ENCODE assay signal across 29 mouse cellular contexts in genomic region chr8:119646846-119647245, GRCm38 (mm10). TPM values are rescaled to one million over a fixed set of nuclear protein-coding genes. Genes with fewer than 3 reads are reported as not detected.
A peak's percentile ranks its signal among the peaks of the same experiment; 100 is the strongest.
DNase-seq lines count a peak whose midpoint lies in the region; ATAC-seq and TF ChIP-seq lines count a peak whose summit lies in the region.
"Had no signal": no experiment of that assay in that cellular context is flagged by ENCODE, and none has a peak within 500 bp of the region (broad histone marks: within the 10 kb centered on the region; RNA-seq: fewer than 3 reads in every experiment).

No protein-coding gene starts in this region.

- 82% methylated on average over 7 of the region's 7 CpGs for WGBS in intestine, postnatal 0 days
- 82% methylated on average over 7 of the region's 7 CpGs for WGBS in intestine, embryonic 15.5 days

- no peak overlapping the region for H3K4me3 ChIP-seq in intestine, postnatal 0 days (ENCODE audit: low read depth, low read length)
- no peak overlapping the region for H3K4me3 ChIP-seq in intestine, embryonic 15.5 days (replicated peaks)
- H3K4me3 ChIP-seq in E14TG2a.4 (replicated peaks; ENCODE audit: low read length) (no peak overlapping the region), MEL (ENCODE audit: control insufficient read depth in 1 of 2, insufficient read depth in 1 of 2, low read depth in 2 of 2, low read length in 2 of 2) (no peak overlapping the region)
- H3K4me3 ChIP-seq: embryonic facial prominence, embryonic 10.5 days; embryonic facial prominence, embryonic 12.5 days; forebrain, embryonic 13.5 days; forebrain, embryonic 15.5 days had no signal

- no peaks in the 10 kb centered on the region for H3K9me3 ChIP-seq in intestine, postnatal 0 days (ENCODE audit: control insufficient read depth)
- no peaks in the 10 kb centered on the region for H3K9me3 ChIP-seq in intestine, embryonic 15.5 days
- H3K9me3 ChIP-seq in E14TG2a.4 (ENCODE audit: low read length) (peaks cover 11% of the 10 kb centered on the region), MEL (replicated peaks; ENCODE audit: insufficient read depth, low read length) (no peaks in the 10 kb centered on the region)
- H3K9me3 ChIP-seq: embryonic facial prominence, embryonic 12.5 days; forebrain, embryonic 15.5 days had no signal

- no peaks in the 10 kb centered on the region for H3K79me2 ChIP-seq in MEL (ENCODE audit: control insufficient read depth, insufficient read depth, low read length, poor library complexity)

- H3K36me3 ChIP-seq in intestine, postnatal 0 days (ENCODE audit: control insufficient read depth, insufficient read depth) = no peaks in the 10 kb centered on the region
- no peaks in the 10 kb centered on the region for H3K36me3 ChIP-seq in intestine, embryonic 15.5 days
- no peaks in the 10 kb centered on the region for H3K36me3 ChIP-seq in E14TG2a.4 (ENCODE audit: insufficient read depth, low read length)
- H3K36me3 ChIP-seq in MEL (ENCODE audit: control insufficient read depth in 1 of 2, insufficient read depth in 2 of 2, low read length in 2 of 2) = no peaks in the 10 kb centered on the region
- H3K36me3 ChIP-seq: embryonic facial prominence, embryonic 10.5 days; embryonic facial prominence, embryonic 12.5 days; forebrain, embryonic 15.5 days; G1E had no signal

- H3K4me1 ChIP-seq in intestine, postnatal 0 days (replicated peaks; ENCODE audit: control insufficient read depth, insufficient read depth, low read length) = no peaks in the 10 kb centered on the region
- H3K4me1 ChIP-seq in intestine, embryonic 15.5 days (replicated peaks) = no peaks in the 10 kb centered on the region; the same call in 1 of the 2 replicates
- peaks cover 4% of the 10 kb centered on the region; the same call in 1 of the 2 replicates for H3K4me1 ChIP-seq in E14TG2a.4 (replicated peaks; ENCODE audit: low read depth, low read length)
- H3K4me1 ChIP-seq in MEL (ENCODE audit: control insufficient read depth in 1 of 2, insufficient read depth in 2 of 2, low read length in 2 of 2) = no peaks in the 10 kb centered on the region
- H3K4me1 ChIP-seq: forebrain, embryonic 13.5 days; forebrain, embryonic 15.5 days had no signal

- no peak overlapping the region for H3K4me2 ChIP-seq in intestine, postnatal 0 days (replicated peaks; ENCODE audit: low read depth)
- H3K4me2 ChIP-seq in intestine, embryonic 15.5 days (replicated peaks) = no peak overlapping the region
- H3K4me2 ChIP-seq: embryonic facial prominence, embryonic 12.5 days; forebrain, embryonic 13.5 days; forebrain, embryonic 15.5 days had no signal

- intact Hi-C loops in left cerebral cortex, postnatal 4 days (cut with DNase I) = no loop called here

- TF ChIP-seq POLR2A in MEL (IDR thresholded peaks at IDR 0.05; ENCODE audit: control insufficient read depth in 1 of 2, insufficient read depth in 1 of 2, low read depth in 1 of 2, low read length in 2 of 2, poor library complexity in 1 of 2) = no peak

- no peak for TF ChIP-seq EP300 in MEL (IDR thresholded peaks at IDR 0.05; ENCODE audit: low read depth in 1 of 2, low read length in 2 of 2)

- TF ChIP-seq CTCF in intestine, postnatal 0 days (IDR thresholded peaks at IDR 0.05; ENCODE audit: low read depth) = peak; percentile 13; the same call in 1 of the 2 replicates
- TF ChIP-seq CTCF in E14TG2a.4 (conservative IDR thresholded peaks at IDR 0.05; ENCODE audit: low read length) (0 out of 2 replicates have a peak, but pooled peaks have one; percentile 5), MEL (IDR thresholded peaks at IDR 0.05 in 2 of 3, conservative IDR thresholded peaks at IDR 0.05 in 1 of 3; ENCODE audit: control insufficient read depth in 1 of 3, insufficient read depth in 1 of 3, low read depth in 2 of 3, low read length in 3 of 3, poor library complexity in 1 of 3, severe bottlenecking in 1 of 3) (no peak)

- no peaks in the 10 kb centered on the region for H3K27me3 ChIP-seq in intestine, postnatal 0 days (replicated peaks; ENCODE audit: control insufficient read depth, insufficient read depth, low read length)
- H3K27me3 ChIP-seq in intestine, embryonic 15.5 days (replicated peaks) = no peaks in the 10 kb centered on the region
- H3K27me3 ChIP-seq in E14TG2a.4 (ENCODE audit: insufficient read depth, low read length) (peaks cover 38% of the 10 kb centered on the region), MEL (ENCODE audit: control insufficient read depth in 1 of 2, insufficient read depth in 2 of 2, low read length in 2 of 2) (0 out of 4 replicates have a peak, but pooled peaks cover 0 to 2% of the 10 kb centered on the region in 2 experiments)
- H3K27me3 ChIP-seq: embryonic facial prominence, embryonic 12.5 days; forebrain, embryonic 13.5 days; forebrain, embryonic 15.5 days had no signal

- no peak overlapping the region for H3K27ac ChIP-seq in intestine, postnatal 0 days (ENCODE audit: low read depth, low read length)
- H3K27ac ChIP-seq in intestine, embryonic 15.5 days = no peak overlapping the region
- no peak overlapping the region for H3K27ac ChIP-seq in MEL (ENCODE audit: control insufficient read depth, low read depth, low read length)
- H3K27ac ChIP-seq: embryonic facial prominence, embryonic 10.5 days; embryonic facial prominence, embryonic 12.5 days; forebrain, embryonic 13.5 days; forebrain, embryonic 15.5 days had no signal

- DNase-seq in MEL (ENCODE audit: low read depth, low spot score) (no peak), ZHBTc4 (ENCODE audit: low read depth, low spot score) (peak; percentile 33)
- no peak for DNase-seq in right cerebral cortex, postnatal 10 days (ENCODE audit: low spot score in 2 of 2)
- DNase-seq in left cerebral cortex, postnatal 4 days = no peak
- DNase-seq: adrenal gland, adult 8-10 months; adrenal gland, postnatal 14 days; adrenal gland, postnatal 36 days; B cell, adult 2 months; cerebellum, adult 11-12 months; cerebellum, adult 2 months; cerebellum, adult 9-10 months; cerebellum, postnatal 10 days; cerebellum, postnatal 25 days; forebrain, postnatal 0 days had no signal

- no peak for TF ChIP-seq RAD21 in MEL (IDR thresholded peaks at IDR 0.05; ENCODE audit: low read depth, low read length)

- H3K9ac ChIP-seq in intestine, postnatal 0 days (ENCODE audit: low read depth, low read length) = no peak overlapping the region
- H3K9ac ChIP-seq in intestine, embryonic 15.5 days = no peak overlapping the region
- no peak overlapping the region for H3K9ac ChIP-seq in MEL (ENCODE audit: control insufficient read depth, low read depth, low read length, poor library complexity, severe bottlenecking)
- H3K9ac ChIP-seq: embryonic facial prominence, embryonic 12.5 days; forebrain, embryonic 13.5 days; forebrain, embryonic 15.5 days; forebrain, postnatal 0 days had no signal

- no peak for ATAC-seq in intestine, postnatal 0 days
- no peak for ATAC-seq in intestine, embryonic 15.5 days
- no peak for ATAC-seq in megakaryocyte-erythroid progenitor cell, adult 5-6 weeks (replicated peaks; ENCODE audit: low FRiP score, low TSS enrichment, poor library complexity, severe bottlenecking)
- ATAC-seq: activated CD4-positive, CD25-positive, alpha-beta regulatory T cell, adult 4 months; CD4-positive, CD25-positive, alpha-beta regulatory T cell, adult 4 months; forebrain, embryonic 13.5 days; forebrain, embryonic 15.5 days; forebrain, postnatal 0 days; Patski had no signal

RNA-seq across cellular contexts. Expression of gene Kcng4, which starts 11.4 kb away (rescaled TPM):
- 0.34 and 0.51 TPM in 2 replicates for polyA plus RNA-seq in intestine, postnatal 0 days (2015; fragmentation: Nextera tagmentation; extraction: Ambion mirVana)
- 0.04 and 0.13 TPM in 2 replicates for polyA plus RNA-seq in intestine, embryonic 15.5 days (2015; fragmentation: Nextera tagmentation; extraction: Ambion mirVana)
- total RNA-seq in MEL (2012; rRNA removed) = not detected in 2 replicates
- not detected for polyA plus RNA-seq in MEL (2012; ENCODE audit: insufficient read depth in 1 of 2, insufficient read length in 2 of 2, low read depth in 1 of 2, low replicate concordance in 2 of 2, missing spikeins in 1 of 2)
- not detected for total RNA-seq in left cerebral cortex, postnatal 4 days (2021)
- not detected in 2 replicates for total RNA-seq in megakaryocyte-erythroid progenitor cell, adult 5-6 weeks (2014; fragmentation: Nextera tagmentation)
- total RNA-seq in megakaryocyte-erythroid progenitor cell, adult 5-6 weeks (2017) = not detected in 2 replicates
- total RNA-seq: CH12.LX had no signal
- polyA plus RNA-seq: activated CD4-positive, CD25-positive, alpha-beta regulatory T cell, adult 4 months; CD4-positive, CD25-positive, alpha-beta regulatory T cell, adult 4 months; G1E had no signal

RNA-seq across cellular contexts. Expression of gene Wfdc1, which starts 19.3 kb away (rescaled TPM):
- 15.5 and 15.6 TPM in 2 replicates for polyA plus RNA-seq in intestine, postnatal 0 days (2015; fragmentation: Nextera tagmentation; extraction: Ambion mirVana)
- 4.5 and 4.6 TPM in 2 replicates for polyA plus RNA-seq in intestine, embryonic 15.5 days (2015; fragmentation: Nextera tagmentation; extraction: Ambion mirVana)
- total RNA-seq in MEL (2012; rRNA removed) = not detected in 2 replicates
- not detected for polyA plus RNA-seq in MEL (2012; ENCODE audit: insufficient read depth in 1 of 2, insufficient read length in 2 of 2, low read depth in 1 of 2, low replicate concordance in 2 of 2, missing spikeins in 1 of 2)
- 1 to 10 TPM; 3.6 to 4.9 TPM for total RNA-seq in left cerebral cortex, postnatal 4 days (2021)
- not detected in 2 replicates for total RNA-seq in megakaryocyte-erythroid progenitor cell, adult 5-6 weeks (2014; fragmentation: Nextera tagmentation)
- total RNA-seq in megakaryocyte-erythroid progenitor cell, adult 5-6 weeks (2017) = not detected in 2 replicates
- total RNA-seq: CH12.LX, G1E had no signal
- polyA plus RNA-seq: activated CD4-positive, CD25-positive, alpha-beta regulatory T cell, adult 4 months; CD4-positive, CD25-positive, alpha-beta regulatory T cell, adult 4 months; G1E; Patski had no signal

RNA-seq across cellular contexts. Expression of gene Adad2, which starts 34.3 kb away (rescaled TPM):
- 0.08 and 0.17 TPM in 2 replicates for polyA plus RNA-seq in intestine, postnatal 0 days (2015; fragmentation: Nextera tagmentation; extraction: Ambion mirVana)
- polyA plus RNA-seq in intestine, embryonic 15.5 days (2015; fragmentation: Nextera tagmentation; extraction: Ambion mirVana) = not detected in 2 replicates
- total RNA-seq in MEL (2012; rRNA removed) = not detected in 2 replicates
- not detected for polyA plus RNA-seq in MEL (2012; ENCODE audit: insufficient read depth in 1 of 2, insufficient read length in 2 of 2, low read depth in 1 of 2, low replicate concordance in 2 of 2, missing spikeins in 1 of 2)
- under 1 TPM in 1 of 2 experiments, not detected in 1; 0.42 TPM for total RNA-seq in left cerebral cortex, postnatal 4 days (2021)
- not detected in 2 replicates for total RNA-seq in megakaryocyte-erythroid progenitor cell, adult 5-6 weeks (2014; fragmentation: Nextera tagmentation)
- not detected in 2 replicates for total RNA-seq in megakaryocyte-erythroid progenitor cell, adult 5-6 weeks (2017)
- total RNA-seq: adrenal gland, adult 18-20 months; adrenal gland, adult 8-10 months; adrenal gland, postnatal 14 days; adrenal gland, postnatal 36 days; CH12.LX; forebrain, postnatal 0 days; G1E had no signal
- polyA plus RNA-seq: activated CD4-positive, CD25-positive, alpha-beta regulatory T cell, adult 4 months; CD4-positive, CD25-positive, alpha-beta regulatory T cell, adult 4 months; forebrain, embryonic 11.5 days; forebrain, embryonic 13.5 days; forebrain, embryonic 15.5 days; G1E; Patski had no signal

RNA-seq across cellular contexts. Expression of gene Taf1c, which starts 41.8 kb away (rescaled TPM):
- polyA plus RNA-seq in intestine, postnatal 0 days (2015; fragmentation: Nextera tagmentation; extraction: Ambion mirVana) = 5.0 and 5.1 TPM in 2 replicates
- 10.0 and 11.7 TPM in 2 replicates for polyA plus RNA-seq in intestine, embryonic 15.5 days (2015; fragmentation: Nextera tagmentation; extraction: Ambion mirVana)
- total RNA-seq in MEL (2012; rRNA removed) = 21.2 and 28.8 TPM in 2 replicates
- polyA plus RNA-seq in MEL (2012; ENCODE audit: insufficient read depth in 1 of 2, insufficient read length in 2 of 2, low read depth in 1 of 2, low replicate concordance in 2 of 2, missing spikeins in 1 of 2) = 10 to 100 TPM in 1 of 2 experiments, not detected in 1; 32.0 TPM
- total RNA-seq in left cerebral cortex, postnatal 4 days (2021) = 10 to 100 TPM; 15.8 to 15.9 TPM
- 23.5 and 24.6 TPM in 2 replicates for total RNA-seq in megakaryocyte-erythroid progenitor cell, adult 5-6 weeks (2014; fragmentation: Nextera tagmentation)
- total RNA-seq in megakaryocyte-erythroid progenitor cell, adult 5-6 weeks (2017) = 18.5 and 21.8 TPM in 2 replicates

RNA-seq across cellular contexts. Expression of gene Atp2c2, which starts 53.0 kb away (rescaled TPM):
- polyA plus RNA-seq in intestine, postnatal 0 days (2015; fragmentation: Nextera tagmentation; extraction: Ambion mirVana) = 2.3 and 2.4 TPM in 2 replicates
- 4.4 and 5.8 TPM in 2 replicates for polyA plus RNA-seq in intestine, embryonic 15.5 days (2015; fragmentation: Nextera tagmentation; extraction: Ambion mirVana)
- total RNA-seq in MEL (2012; rRNA removed) = 0.27 and 0.33 TPM in 2 replicates
- under 1 TPM in 1 of 2 experiments, not detected in 1; 0.58 TPM for polyA plus RNA-seq in MEL (2012; ENCODE audit: insufficient read depth in 1 of 2, insufficient read length in 2 of 2, low read depth in 1 of 2, low replicate concordance in 2 of 2, missing spikeins in 1 of 2)
- total RNA-seq in left cerebral cortex, postnatal 4 days (2021) = under 1 TPM; 0.14 to 0.16 TPM
- not detected in 2 replicates for total RNA-seq in megakaryocyte-erythroid progenitor cell, adult 5-6 weeks (2014; fragmentation: Nextera tagmentation)
- total RNA-seq in megakaryocyte-erythroid progenitor cell, adult 5-6 weeks (2017) = 0.56 TPM in 1 of 2 replicates, not detected in the other
- total RNA-seq: CH12.LX; forebrain, postnatal 0 days; G1E had no signal
- polyA plus RNA-seq: activated CD4-positive, CD25-positive, alpha-beta regulatory T cell, adult 4 months; forebrain, embryonic 13.5 days; G1E had no signal

Comparison
In these comparisons a context has a peak if more than half of its experiments do, and no peak if none do; other contexts are left out.
1. CTCF ChIP-seq: peak in intestine, postnatal 0 days (single experiment) and E14TG2a.4 (single experiment); none in MEL (0 of 3).